Mouse (Mus musculus) CH12.LX (cell line): ENCODE data around the gene Hmcn1. TPM values are rescaled to one million over a fixed set of nuclear protein-coding genes. Genes with fewer than 3 reads are reported as not detected.

Source experiments
- DNase-seq: peaks from one replicate; pipeline ENCODE4 v3.0.0-alpha.2; 2013; ENCODE audit errors: extremely low read depth
- H3K27ac ChIP-seq: 2 replicates; pipeline ENCODE4 v1.5.1; 2012; ENCODE audit warnings: low read depth, mild to moderate bottlenecking, control low read depth, moderate library complexity; ENCODE audit not compliant: insufficient read depth
- H3K27me3 ChIP-seq: replicated peaks from 2 replicates; pipeline ENCODE3; 2012; ENCODE audit warnings: inconsistent platforms
- H3K36me3 ChIP-seq, 2 experiments: replicated peaks in 1 of 2; 2 replicates each; pipeline versions ENCODE3 to v1.6.1; 2012; ENCODE audit warnings: inconsistent platforms in 1 of 2, low read length in 1 of 2, mild to moderate bottlenecking in 1 of 2, mixed read lengths in 1 of 2, moderate library complexity in 1 of 2; ENCODE audit not compliant: control insufficient read depth in 1 of 2, insufficient read depth in 1 of 2
- H3K4me1 ChIP-seq, 2 experiments: 2 replicates each; pipeline ENCODE4 v1.6.1; 2012; ENCODE audit warnings: inconsistent platforms in 1 of 2, moderate library complexity in 1 of 2; ENCODE audit not compliant: insufficient read depth in 2 of 2, control insufficient read depth in 1 of 2
- H3K4me2 ChIP-seq: 2 replicates; pipeline ENCODE4 v1.6.1; 2012; ENCODE audit warnings: low read depth, mild to moderate bottlenecking, control low read depth; ENCODE audit not compliant: poor library complexity, insufficient read depth, severe bottlenecking
- H3K4me3 ChIP-seq, 3 experiments: fragments of 150-350 bp in 1 of 3; sonication (generic) in 1 of 3; replicated peaks in 1 of 3; 2 replicates each; pipeline versions ENCODE3 to v1.5.1; 2011 to 2012; ENCODE audit warnings: low read depth in 2 of 3, low read length in 2 of 3, mild to moderate bottlenecking in 2 of 3, moderate library complexity in 2 of 3, control low read depth in 1 of 3, improper control_type of control experiment in 1 of 3, inconsistent platforms in 1 of 3, mixed read lengths in 1 of 3; ENCODE audit not compliant: poor library complexity in 1 of 3
- H3K79me2 ChIP-seq: replicated peaks from 2 replicates; pipeline ENCODE4 v1.6.1; 2012; ENCODE audit warnings: mild to moderate bottlenecking, moderate library complexity; ENCODE audit not compliant: control insufficient read depth, poor library complexity, insufficient read depth, severe bottlenecking; ENCODE audit errors: extremely low read depth
- H3K9ac ChIP-seq: 2 replicates; pipeline ENCODE4 v1.6.1; 2012; ENCODE audit warnings: low read depth, mild to moderate bottlenecking, control low read depth, moderate library complexity; ENCODE audit not compliant: insufficient read depth
- H3K9me3 ChIP-seq: replicated peaks from 2 replicates; pipeline ENCODE3; 2012; ENCODE audit warnings: low read length, inconsistent platforms, mixed read lengths
- CHD1 ChIP-seq: IDR thresholded peaks from 2 replicates; pipeline ENCODE4 v1.6.1; 2012; ENCODE audit warnings: low read depth, low read length, improper control_type of control experiment, inconsistent platforms
- CHD2 ChIP-seq: IDR thresholded peaks from 2 replicates; pipeline ENCODE4 v1.6.1; 2011; ENCODE audit warnings: low read length, improper control_type of control experiment
- E2F4 ChIP-seq: IDR thresholded peaks from 2 replicates; pipeline ENCODE4 v1.6.1; 2011; ENCODE audit warnings: low read depth, low read length, improper control_type of control experiment; ENCODE audit not compliant: insufficient replicate concordance
- ELF1 ChIP-seq: IDR thresholded peaks from 2 replicates; pipeline ENCODE4 v1.6.1; 2014; ENCODE audit warnings: low read depth, mild to moderate bottlenecking, inconsistent platforms, low read length, improper control_type of control experiment
- EP300 ChIP-seq: IDR thresholded peaks from 2 replicates; pipeline ENCODE4 v1.6.1; 2011; ENCODE audit warnings: low read length, improper control_type of control experiment
- ETS1 ChIP-seq: conservative IDR thresholded peaks from 2 replicates; pipeline ENCODE4 v1.6.1; 2012; ENCODE audit warnings: low read depth, mild to moderate bottlenecking, inconsistent platforms, low read length, improper control_type of control experiment, moderate library complexity
- GABPA ChIP-seq: IDR thresholded peaks from 2 replicates; pipeline ENCODE4 v1.6.1; 2012; ENCODE audit warnings: low read depth, low read length, improper control_type of control experiment, inconsistent platforms; ENCODE audit not compliant: insufficient replicate concordance
- IRF4 ChIP-seq: IDR thresholded peaks from 2 replicates; pipeline ENCODE4 v1.6.1; 2014; ENCODE audit warnings: low read depth, mild to moderate bottlenecking, inconsistent platforms, low read length, improper control_type of control experiment
- JUND ChIP-seq: conservative IDR thresholded peaks from 2 replicates; pipeline ENCODE4 v1.6.1; 2011; ENCODE audit warnings: low read depth, low read length, improper control_type of control experiment
- MAZ ChIP-seq: IDR thresholded peaks from 2 replicates; pipeline ENCODE4 v1.6.1; 2012; ENCODE audit warnings: low read depth, mild to moderate bottlenecking, inconsistent platforms, low read length, improper control_type of control experiment, moderate library complexity
- MEF2A ChIP-seq: IDR thresholded peaks from 2 replicates; pipeline ENCODE4 v1.6.1; 2014; ENCODE audit warnings: low read depth, mild to moderate bottlenecking, inconsistent platforms, low read length, improper control_type of control experiment, borderline replicate concordance
- MYC ChIP-seq: IDR thresholded peaks from 2 replicates; pipeline ENCODE4 v1.6.1; 2011; ENCODE audit warnings: low read depth, mild to moderate bottlenecking, improper control_type of control experiment, low read length
- NELFE ChIP-seq: IDR thresholded peaks from 2 replicates; pipeline ENCODE4 v1.6.1; 2011; ENCODE audit warnings: low read depth, low read length, improper control_type of control experiment
- NRF1 ChIP-seq: IDR thresholded peaks from 2 replicates; pipeline ENCODE4 v1.6.1; 2014; ENCODE audit warnings: low read depth, mild to moderate bottlenecking, inconsistent platforms, low read length, improper control_type of control experiment, moderate library complexity
- POLR2AphosphoS2 ChIP-seq: IDR thresholded peaks from 2 replicates; pipeline ENCODE4 v1.6.1; 2011; ENCODE audit warnings: low read depth, low read length, improper control_type of control experiment
- RAD21 ChIP-seq: IDR thresholded peaks from 2 replicates; pipeline ENCODE4 v1.6.1; 2011; ENCODE audit warnings: low read depth, mild to moderate bottlenecking, low read length, improper control_type of control experiment, moderate library complexity
- SIN3A ChIP-seq: IDR thresholded peaks from 2 replicates; pipeline ENCODE4 v1.6.1; 2012; ENCODE audit warnings: low read length, improper control_type of control experiment, inconsistent platforms
- TBP ChIP-seq: conservative IDR thresholded peaks from 2 replicates; pipeline ENCODE4 v1.6.1; 2011; ENCODE audit warnings: low read depth, low read length, improper control_type of control experiment
- USF1 ChIP-seq: IDR thresholded peaks from 2 replicates; pipeline ENCODE4 v1.6.1; 2014; ENCODE audit warnings: low read depth, mild to moderate bottlenecking, inconsistent platforms, low read length, improper control_type of control experiment
- USF2 ChIP-seq: conservative IDR thresholded peaks from 2 replicates; pipeline ENCODE4 v1.6.1; 2011; ENCODE audit warnings: low read depth, low read length, improper control_type of control experiment
- ZC3H11A ChIP-seq: IDR thresholded peaks from 2 replicates; pipeline ENCODE4 v1.6.1; 2012; ENCODE audit warnings: low read depth, mild to moderate bottlenecking, inconsistent platforms, low read length, improper control_type of control experiment
- ZMIZ1 ChIP-seq: IDR thresholded peaks from 2 replicates; pipeline ENCODE4 v1.6.1; 2012; ENCODE audit warnings: low read depth, mild to moderate bottlenecking, inconsistent platforms, low read length, improper control_type of control experiment
- dilution Hi-C: fragments of 300-500 bp; cut with MboI; formaldehyde crosslinking; loops from 2 replicates; pipeline ENCODE4 v1.14.3; 2020; ENCODE audit warnings: low sequenced_read_pairs; ENCODE audit not compliant: extremely low pct_unique_long_range_greater_than_20kb, extremely low pct_ligation_motif_present
- in situ Hi-C: fragments of 300-500 bp; cut with MboI; formaldehyde crosslinking; loops from 3 replicates; pipeline ENCODE4 v1.14.3; 2019; ENCODE audit warnings: low sequenced_read_pairs, low pct_ligation_motif_present, low pct_unique_long_range_greater_than_20kb, mixed read lengths
- polyA plus RNA-seq: library from polyadenylated mRNA; unstranded; fragments of >175 nt; gene quantifications from 2 replicates; pipeline ENCODE4 v1.2.1, GENCODE M21; 2012; ENCODE audit warnings: low read depth; ENCODE audit not compliant: insufficient read length
- total RNA-seq, 2 experiments: library from RNA; depleted of rRNA; stranded (reverse); fragments of 300-350 nt in 1 of 2; fragments of >200 nt in 1 of 2; gene quantifications; 2 replicates each; pipeline ENCODE4 v1.2.3; 2012 to 2014

Hmcn1 gene
- total and polyA plus RNA-seq, 3 experiments, result under 0.01 to 0.04 (median 0.01) TPM

DNA sequence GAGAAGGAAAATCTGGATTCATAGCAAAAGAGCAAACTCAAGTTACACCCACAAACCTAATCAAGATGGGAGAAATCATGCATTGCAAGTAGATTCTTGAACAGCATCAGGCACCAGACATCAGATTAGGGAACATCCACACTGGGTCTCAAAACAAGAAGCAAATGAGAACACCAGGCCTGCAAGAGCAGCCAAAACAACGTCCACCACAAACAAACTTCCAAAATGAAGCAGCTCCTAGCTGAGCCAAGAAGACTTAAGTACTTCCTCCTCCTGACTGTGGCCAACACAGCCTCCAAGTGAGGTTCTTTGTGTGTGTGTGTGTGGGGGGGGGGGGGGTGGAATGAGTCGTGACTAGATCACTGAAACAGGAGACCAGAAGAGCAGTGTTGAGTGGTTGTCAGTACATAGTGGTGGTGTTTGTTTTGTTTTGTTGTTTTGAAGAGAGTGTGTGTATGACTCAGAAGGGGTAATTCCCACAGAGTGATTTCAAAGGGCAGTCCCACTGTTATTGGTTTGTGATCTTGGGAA lies 232.4 kb downstream of the Hmcn1 start:
- Histone ChIP-seq H3K4me2 (no peak overlapping the region), H3K9ac (no peak overlapping the region), H3K27me3 (no peaks in the 10 kb centered on the region), H3K27ac (no peak overlapping the region), H3K36me3 (no peaks in the 10 kb centered on the region), H3K9me3 (no peaks in the 10 kb centered on the region), H3K4me3 (no peak overlapping the region), H3K4me1 (peaks cover 0 to 17% of the 10 kb centered on the region in 2 experiments; a peak in 3 of 4 replicates), H3K79me2 (no peaks in the 10 kb centered on the region)
- dilution Hi-C loops, result no loop called here
- no peak for TF ChIP-seq POLR2AphosphoS2
- TF ChIP-seq ETS1, result no peak
- TF ChIP-seq MEF2A, result no peak
- no peak for TF ChIP-seq CHD2
- no peak for TF ChIP-seq ZMIZ1
- TF ChIP-seq SIN3A, result no peak
- TF ChIP-seq USF1, result no peak
- no peak for TF ChIP-seq IRF4
- TF ChIP-seq GABPA, result no peak
- no peak for TF ChIP-seq EP300
- peak; percentile 8 for DNase-seq
- in situ Hi-C loops, result no loop called here

DNA sequence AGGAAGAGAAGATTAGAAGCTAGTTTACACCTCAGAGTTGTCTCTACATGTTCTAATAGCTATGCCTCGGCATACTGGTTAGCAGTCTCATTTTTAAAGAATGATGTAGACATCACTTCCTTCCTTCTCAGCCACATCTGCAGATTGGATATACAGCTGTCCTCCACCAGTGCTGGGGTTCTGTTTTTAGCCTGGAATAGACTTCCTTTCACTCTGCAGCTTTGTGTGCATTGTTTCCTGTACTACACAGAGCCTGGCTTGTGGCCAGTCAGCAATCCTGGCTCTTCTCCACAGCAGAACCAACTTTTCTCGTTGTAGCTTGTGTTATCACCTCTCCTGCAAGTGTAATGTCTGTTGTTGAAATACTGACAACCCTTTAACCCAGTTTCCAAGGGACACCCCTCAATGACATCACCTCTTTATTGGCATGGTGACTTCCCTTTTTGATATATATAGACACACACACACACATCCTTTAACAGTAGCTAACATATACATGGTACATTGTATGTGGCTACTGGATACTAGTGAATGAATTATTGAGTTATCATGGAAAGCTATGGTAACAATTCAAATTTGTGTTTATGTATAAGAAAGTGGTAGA lies 233.7 kb downstream of the Hmcn1 start:
- Histone ChIP-seq H3K36me3 (no peaks in the 10 kb centered on the region), H3K27ac (no peak overlapping the region), H3K4me3 (no peak overlapping the region), H3K4me2 (no peak overlapping the region), H3K4me1 (peaks cover 0 to 17% of the 10 kb centered on the region in 2 experiments; a peak in 3 of 4 replicates)
- in situ Hi-C loops, result no loop called here
- dilution Hi-C loops, result no loop called here
- peak; percentile 30 for DNase-seq
- TF ChIP-seq MAZ (no peak), NRF1 (no peak), USF2 (no peak), TBP (no peak), ZC3H11A (no peak), CHD1 (no peak), RAD21 (no peak), E2F4 (no peak), NELFE (no peak), IRF4 (no peak), ELF1 (no peak), MEF2A (no peak), GABPA (no peak), ETS1 (no peak), POLR2AphosphoS2 (no peak), MYC (no peak), JUND (no peak)
- TF ChIP-seq, all 38 proteins: peak for 0
- H3K9me3 ChIP-seq, result no peaks in the 10 kb centered on the region
- no peak overlapping the region for H3K9ac ChIP-seq
- H3K27me3 ChIP-seq, result no peaks in the 10 kb centered on the region
- no peaks in the 10 kb centered on the region for H3K79me2 ChIP-seq
